Mouse (Mus musculus) liver, embryonic 13.5 days (tissue): ENCODE results near the gene Podxl2. TPM values are rescaled to one million over a fixed set of nuclear protein-coding genes. Genes with fewer than 3 reads are reported as not detected.

Experiments used
- ATAC-seq: fragments of 200-750 bp; cut with Nextera tagmentation; 2 replicates; pipeline ENCODE4 v1.8.0; 2017; ENCODE audit warnings: low read depth, mild to moderate bottlenecking, moderate number of reproducible peaks, moderate library complexity
- DNase-seq: peaks from one replicate; pipeline ENCODE4 v3.0.0; 2022
- H3K27ac ChIP-seq: fragments of 300-500 bp; sonication (generic); 2 replicates; pipeline ENCODE4 v1.5.1; 2015; ENCODE audit warnings: moderate library complexity, mild to moderate bottlenecking, inconsistent platforms
- H3K27me3 ChIP-seq: fragments of 300-500 bp; sonication (generic); 2 replicates; pipeline ENCODE4 v1.6.1; 2015; ENCODE audit warnings: mild to moderate bottlenecking, inconsistent platforms
- H3K36me3 ChIP-seq: fragments of 300-500 bp; sonication (generic); 2 replicates; pipeline ENCODE4 v1.6.1; 2015; ENCODE audit warnings: mild to moderate bottlenecking, inconsistent platforms
- H3K4me1 ChIP-seq: fragments of 300-500 bp; sonication (generic); replicated peaks from 2 replicates; pipeline ENCODE4 v1.6.1; 2015; ENCODE audit warnings: inconsistent platforms
- H3K4me2 ChIP-seq: fragments of 300-500 bp; sonication (generic); 2 replicates; pipeline ENCODE4 v1.6.1; 2015; ENCODE audit warnings: inconsistent platforms, mild to moderate bottlenecking, moderate library complexity
- H3K4me3 ChIP-seq: fragments of 300-500 bp; sonication (generic); replicated peaks from 2 replicates; pipeline ENCODE4 v1.5.1; 2015; ENCODE audit warnings: mild to moderate bottlenecking, inconsistent platforms
- H3K9ac ChIP-seq: fragments of 300-500 bp; sonication (generic); 2 replicates; pipeline ENCODE4 v1.6.1; 2015; ENCODE audit warnings: mild to moderate bottlenecking, inconsistent platforms
- H3K9me3 ChIP-seq: fragments of 300-500 bp; sonication (generic); replicated peaks from 2 replicates; pipeline ENCODE4 v1.6.1; 2016; ENCODE audit warnings: inconsistent platforms
- WGBS: fragments of 180-500 bp; shearing (Covaris S2); methylation state at CpG from one replicate; pipeline ENCODE4 v1.1.7; 2015; ENCODE audit not compliant: insufficient replicate concordance; 5-methylcytosine and 5-hydroxymethylcytosine counted together
- polyA plus RNA-seq: library from polyadenylated mRNA; unstranded; fragments of >200 nt; fragmentation: Nextera tagmentation; extraction: Ambion mirVana; gene quantifications from 2 replicates; pipeline ENCODE4 v1.2.1, GENCODE M21; 2015

The Podxl2 gene
- polyA plus RNA-seq: 2.3 and 2.9 TPM in 2 replicates

GRCm38 (mm10) chr6:88874868-88875508 lies at the start of gene Podxl2:
Gene Podxl2, minus strand, starts transcription at chr6:88875044.
- no peaks in the 10 kb centered on the region; the same call in 1 of the 2 replicates for H3K9me3 ChIP-seq
- H3K27ac ChIP-seq: no peak within 1 kb of the TSS
- no peaks in the 10 kb centered on the region for H3K36me3 ChIP-seq
- peak within 1 kb of the TSS; percentile 80 for H3K4me2 ChIP-seq
- peak within 1 kb of the TSS; percentile 60 for H3K4me3 ChIP-seq
- H3K27me3 ChIP-seq: peaks cover 74% of the 10 kb centered on the region
- H3K9ac ChIP-seq: 0 out of 2 replicates have a peak within 1 kb of the TSS, but pooled peaks have one; percentile 43
- 7% methylated on average over 63 of the region's 63 CpGs for WGBS
- no peak for DNase-seq
- H3K4me1 ChIP-seq: peaks cover 13% of the 10 kb centered on the region
- peak; percentile 25; the same call in 1 of the 2 replicates for ATAC-seq

- no peak for DNase-seq
- WGBS: 81% methylated on average over 8 of the region's 8 CpGs
- Histone ChIP-seq H3K9me3 (no peaks in the 10 kb centered on the region), H3K27ac (no peak overlapping the region), H3K4me2 (no peak overlapping the region), H3K4me1 (peaks cover 56% of the 10 kb centered on the region), H3K4me3 (no peak overlapping the region), H3K27me3 (0 out of 2 replicates have a peak, but pooled peaks cover 5% of the 10 kb centered on the region), H3K9ac (no peak overlapping the region), H3K36me3 (no peaks in the 10 kb centered on the region)
- ATAC-seq: no peak
These were observed 44.0 kb upstream of the Podxl2 start for GRCm38 (mm10) chr6:88918802-88919201.

GRCm38 (mm10) chr6:88916153-88916552 lies 41.3 kb upstream of the Podxl2 start:
- Histone ChIP-seq H3K27ac (peak overlapping the region; percentile 100), H3K4me3 (peak overlapping the region; percentile 40), H3K4me1 (peaks cover 71% of the 10 kb centered on the region), H3K36me3 (peaks cover 22% of the 10 kb centered on the region), H3K9me3 (no peaks in the 10 kb centered on the region), H3K9ac (peak overlapping the region; percentile 59), H3K27me3 (0 out of 2 replicates have a peak, but pooled peaks cover 5% of the 10 kb centered on the region), H3K4me2 (peak overlapping the region; percentile 67)
- ATAC-seq: peak; percentile 50
- DNase-seq: peak; percentile 65
- WGBS: 52% methylated on average over 1 of the region's 1 CpGs

GRCm38 (mm10) chr6:88915510-88915909 lies 40.7 kb upstream of the Podxl2 start:
- Histone ChIP-seq H3K9ac (peak overlapping the region; percentile 70), H3K9me3 (no peaks in the 10 kb centered on the region), H3K27me3 (0 out of 2 replicates have a peak, but pooled peaks cover 5% of the 10 kb centered on the region), H3K36me3 (peaks cover 29% of the 10 kb centered on the region), H3K27ac (peak overlapping the region; percentile 100), H3K4me3 (peak overlapping the region; percentile 40), H3K4me1 (peaks cover 67% of the 10 kb centered on the region), H3K4me2 (peak overlapping the region; percentile 67)
- peak; percentile 89 for DNase-seq
- ATAC-seq: peak; percentile 95
- WGBS: 19% methylated on average over 4 of the region's 4 CpGs

GRCm38 (mm10) chr6:88914799-88915198 lies 40.0 kb upstream of the Podxl2 start:
- H3K9ac ChIP-seq: peak overlapping the region; percentile 58
- 74% methylated on average over 5 of the region's 5 CpGs for WGBS

GRCm38 (mm10) chr6:88913440-88913839 lies 38.6 kb upstream of the Podxl2 start:
- DNase-seq (no peak), ATAC-seq (no peak)
- H3K4me2 ChIP-seq: no peak overlapping the region

More at GRCm38 (mm10) chr6:88914799-88915198, 40.0 kb upstream of the Podxl2 start:
- no peak for ATAC-seq
- Histone ChIP-seq H3K27ac (peak overlapping the region; percentile 100), H3K27me3 (0 out of 2 replicates have a peak, but pooled peaks cover 5% of the 10 kb centered on the region), H3K4me2 (peak overlapping the region; percentile 55), H3K4me1 (peaks cover 60% of the 10 kb centered on the region), H3K4me3 (peak overlapping the region; percentile 9; the same call in 1 of the 2 replicates), H3K9me3 (no peaks in the 10 kb centered on the region), H3K36me3 (peaks cover 36% of the 10 kb centered on the region)
- no peak for DNase-seq

GRCm38 (mm10) chr6:88913022-88913421 lies 38.2 kb upstream of the Podxl2 start:
- Histone ChIP-seq H3K4me1 (peaks cover 66% of the 10 kb centered on the region), H3K4me2 (no peak overlapping the region)
- no peak for ATAC-seq

More at GRCm38 (mm10) chr6:88913440-88913839, 38.6 kb upstream of the Podxl2 start:
- Histone ChIP-seq H3K27me3 (0 out of 2 replicates have a peak, but pooled peaks cover 4% of the 10 kb centered on the region), H3K4me3 (no peak overlapping the region), H3K4me1 (peaks cover 64% of the 10 kb centered on the region), H3K27ac (peak overlapping the region; percentile 100), H3K9ac (peak overlapping the region; percentile 11; the same call in 1 of the 2 replicates), H3K36me3 (peaks cover 49% of the 10 kb centered on the region), H3K9me3 (no peaks in the 10 kb centered on the region)

GRCm38 (mm10) chr6:88909151-88909550 lies 34.3 kb upstream of the Podxl2 start:
- H3K4me1 ChIP-seq: peaks cover 68% of the 10 kb centered on the region
- peak overlapping the region; percentile 56; the same call in 1 of the 2 replicates for H3K27ac ChIP-seq

More at GRCm38 (mm10) chr6:88913022-88913421, 38.2 kb upstream of the Podxl2 start:
- DNase-seq: no peak
- H3K9me3 ChIP-seq: no peaks in the 10 kb centered on the region
- no peak overlapping the region for H3K4me3 ChIP-seq
- WGBS: 80% methylated on average over 4 of the region's 4 CpGs
- peak overlapping the region; percentile 100 for H3K27ac ChIP-seq
- peaks cover 53% of the 10 kb centered on the region for H3K36me3 ChIP-seq
- H3K27me3 ChIP-seq: no peaks in the 10 kb centered on the region
- no peak overlapping the region for H3K9ac ChIP-seq

GRCm38 (mm10) chr6:88906369-88907108 lies 31.7 kb upstream of the Podxl2 start:
- H3K36me3 ChIP-seq: peaks cover 63% of the 10 kb centered on the region
- no peaks in the 10 kb centered on the region for H3K27me3 ChIP-seq
- peak; percentile 55 for DNase-seq
- peak overlapping the region; percentile 30 for H3K4me2 ChIP-seq
- peak overlapping the region; percentile 48 for H3K9ac ChIP-seq
- no peaks in the 10 kb centered on the region for H3K9me3 ChIP-seq
- ATAC-seq: peak; percentile 27
- peak overlapping the region; percentile 94 for H3K27ac ChIP-seq
- H3K4me1 ChIP-seq: peaks cover 66% of the 10 kb centered on the region
- 0 out of 2 replicates have a peak overlapping the region, but pooled peaks have one; percentile 3 for H3K4me3 ChIP-seq
- 19% methylated on average over 16 of the region's 16 CpGs for WGBS

More at GRCm38 (mm10) chr6:88909151-88909550, 34.3 kb upstream of the Podxl2 start:
- Histone ChIP-seq H3K4me2 (no peak overlapping the region), H3K9ac (no peak overlapping the region), H3K27me3 (no peaks in the 10 kb centered on the region), H3K4me3 (no peak overlapping the region), H3K36me3 (peaks cover 82% of the 10 kb centered on the region), H3K9me3 (no peaks in the 10 kb centered on the region)
- DNase-seq (no peak), ATAC-seq (no peak)
- WGBS: 84% methylated on average over 6 of the region's 6 CpGs

GRCm38 (mm10) chr6:88905042-88905441 lies 30.2 kb upstream of the Podxl2 start:
- 89% methylated on average over 7 of the region's 7 CpGs for WGBS
- Histone ChIP-seq H3K27ac (peak overlapping the region; percentile 94), H3K36me3 (peaks cover 48% of the 10 kb centered on the region), H3K4me2 (peak overlapping the region; percentile 83; the same call in 1 of the 2 replicates), H3K27me3 (no peaks in the 10 kb centered on the region), H3K9ac (0 out of 2 replicates have a peak overlapping the region, but pooled peaks have one; percentile 14), H3K9me3 (no peaks in the 10 kb centered on the region), H3K4me3 (no peak overlapping the region; the same call in 1 of the 2 replicates), H3K4me1 (peaks cover 79% of the 10 kb centered on the region)
- ATAC-seq (no peak), DNase-seq (no peak)

- ATAC-seq (no peak), DNase-seq (no peak)
- Histone ChIP-seq H3K27me3 (no peaks in the 10 kb centered on the region), H3K4me2 (peak overlapping the region; percentile 83), H3K27ac (peak overlapping the region; percentile 94), H3K36me3 (peaks cover 43% of the 10 kb centered on the region), H3K9me3 (no peaks in the 10 kb centered on the region), H3K9ac (peak overlapping the region; percentile 93), H3K4me3 (peak overlapping the region; percentile 79), H3K4me1 (peaks cover 83% of the 10 kb centered on the region)
- WGBS: 76% methylated on average over 4 of the region's 4 CpGs
These were observed 29.7 kb upstream of the Podxl2 start for GRCm38 (mm10) chr6:88904456-88904974.
